Mouse (Mus musculus): ENCODE results near the gene St8sia1. TPM values are rescaled to one million over a fixed set of nuclear protein-coding genes. Genes with fewer than 3 reads are reported as not detected.

Gene St8sia1
- polyA plus RNA-seq, 1 experiment from 2014 or later, result 2.7 TPM

- ATAC-seq (replicated peaks; ENCODE audit: insufficient number of reproducible peaks, low FRiP score, low TSS enrichment, low read depth), result no peak
- H3K4me1 ChIP-seq (ENCODE audit: control insufficient read depth, insufficient read depth, low read length), result no peaks in the 10 kb centered on the region
Measured at GRCm38 (mm10) chr6:142855761-142856160, 108.5 kb downstream of the St8sia1 start.

GRCm38 (mm10) chr6:142852419-142853377 is 111.6 kb downstream of the St8sia1 start:
- no peaks in the 10 kb centered on the region for H3K27me3 ChIP-seq (ENCODE audit: control insufficient read depth, insufficient read depth, low read length)
- H3K4me3 ChIP-seq (ENCODE audit: low read depth, low read length), result no peak overlapping the region
- no peak overlapping the region for H3K27ac ChIP-seq (replicated peaks; ENCODE audit: low read depth, low read length)
- no peaks in the 10 kb centered on the region for H3K4me1 ChIP-seq (ENCODE audit: control insufficient read depth, insufficient read depth, low read length)
- H3K36me3 ChIP-seq (replicated peaks; ENCODE audit: control insufficient read depth, insufficient read depth, low read depth, low read length), result no peaks in the 10 kb centered on the region
- WGBS, result 85% methylated on average over 6 of the region's 6 CpGs
- no peak overlapping the region for H3K4me2 ChIP-seq (ENCODE audit: low read depth, low read length)
- DNase-seq (ENCODE audit: low spot score) (no peak), ATAC-seq (replicated peaks; ENCODE audit: insufficient number of reproducible peaks, low FRiP score, low TSS enrichment, low read depth) (no peak)
- no peak overlapping the region for H3K9ac ChIP-seq (replicated peaks; ENCODE audit: low read length)
- H3K9me3 ChIP-seq (replicated peaks; ENCODE audit: control insufficient read depth, low read length), result no peaks in the 10 kb centered on the region

More at GRCm38 (mm10) chr6:142855761-142856160, 108.5 kb downstream of the St8sia1 start:
- no peaks in the 10 kb centered on the region for H3K36me3 ChIP-seq (replicated peaks; ENCODE audit: control insufficient read depth, insufficient read depth, low read depth, low read length)
- H3K27me3 ChIP-seq (ENCODE audit: control insufficient read depth, insufficient read depth, low read length), result no peaks in the 10 kb centered on the region
- no peak for DNase-seq (ENCODE audit: low spot score)
- H3K9ac ChIP-seq (replicated peaks; ENCODE audit: low read length), result no peak overlapping the region
- H3K4me2 ChIP-seq (ENCODE audit: low read depth, low read length), result no peak overlapping the region
- WGBS, result 87% methylated on average over 5 of the region's 5 CpGs
- no peaks in the 10 kb centered on the region for H3K9me3 ChIP-seq (replicated peaks; ENCODE audit: control insufficient read depth, low read length)
- no peak overlapping the region for H3K4me3 ChIP-seq (ENCODE audit: low read depth, low read length)
- no peak overlapping the region for H3K27ac ChIP-seq (replicated peaks; ENCODE audit: low read depth, low read length)

- no peak for ATAC-seq (replicated peaks; ENCODE audit: insufficient number of reproducible peaks, low FRiP score, low TSS enrichment, low read depth)
- H3K4me1 ChIP-seq (ENCODE audit: control insufficient read depth, insufficient read depth, low read length), result no peaks in the 10 kb centered on the region
Measured at GRCm38 (mm10) chr6:142850436-142850835, 113.8 kb downstream of the St8sia1 start.

GRCm38 (mm10) chr6:142849326-142849725 is 114.9 kb downstream of the St8sia1 start:
- Histone ChIP-seq H3K27ac (replicated peaks; ENCODE audit: low read depth, low read length) (no peak overlapping the region), H3K9ac (replicated peaks; ENCODE audit: low read length) (no peak overlapping the region), H3K4me1 (ENCODE audit: control insufficient read depth, insufficient read depth, low read length) (no peaks in the 10 kb centered on the region), H3K4me3 (ENCODE audit: low read depth, low read length) (no peak overlapping the region), H3K9me3 (replicated peaks; ENCODE audit: control insufficient read depth, low read length) (no peaks in the 10 kb centered on the region), H3K36me3 (replicated peaks; ENCODE audit: control insufficient read depth, insufficient read depth, low read depth, low read length) (no peaks in the 10 kb centered on the region), H3K4me2 (ENCODE audit: low read depth, low read length) (no peak overlapping the region), H3K27me3 (ENCODE audit: control insufficient read depth, insufficient read depth, low read length) (no peaks in the 10 kb centered on the region)
- WGBS, result 49% methylated on average over 5 of the region's 5 CpGs
- no peak for DNase-seq (ENCODE audit: low spot score)
- ATAC-seq (replicated peaks; ENCODE audit: insufficient number of reproducible peaks, low FRiP score, low TSS enrichment, low read depth), result no peak

More at GRCm38 (mm10) chr6:142850436-142850835, 113.8 kb downstream of the St8sia1 start:
- no peak overlapping the region for H3K27ac ChIP-seq (replicated peaks; ENCODE audit: low read depth, low read length)
- H3K9ac ChIP-seq (replicated peaks; ENCODE audit: low read length), result no peak overlapping the region
- H3K9me3 ChIP-seq (replicated peaks; ENCODE audit: control insufficient read depth, low read length), result no peaks in the 10 kb centered on the region
- H3K36me3 ChIP-seq (replicated peaks; ENCODE audit: control insufficient read depth, insufficient read depth, low read depth, low read length), result no peaks in the 10 kb centered on the region
- WGBS, result 84% methylated on average over 8 of the region's 8 CpGs
- no peak overlapping the region for H3K4me3 ChIP-seq (ENCODE audit: low read depth, low read length)
- no peaks in the 10 kb centered on the region for H3K27me3 ChIP-seq (ENCODE audit: control insufficient read depth, insufficient read depth, low read length)
- DNase-seq (ENCODE audit: low spot score), result no peak
- H3K4me2 ChIP-seq (ENCODE audit: low read depth, low read length), result no peak overlapping the region

- H3K9me3 ChIP-seq (replicated peaks; ENCODE audit: control insufficient read depth, low read length), result no peaks in the 10 kb centered on the region
- 82% methylated on average over 8 of the region's 8 CpGs for WGBS
- no peak overlapping the region for H3K9ac ChIP-seq (replicated peaks; ENCODE audit: low read length)
- no peak for ATAC-seq (replicated peaks; ENCODE audit: insufficient number of reproducible peaks, low FRiP score, low TSS enrichment, low read depth)
- no peaks in the 10 kb centered on the region for H3K4me1 ChIP-seq (ENCODE audit: control insufficient read depth, insufficient read depth, low read length)
- H3K4me3 ChIP-seq (ENCODE audit: low read depth, low read length), result no peak overlapping the region
- H3K36me3 ChIP-seq (replicated peaks; ENCODE audit: control insufficient read depth, insufficient read depth, low read depth, low read length), result no peaks in the 10 kb centered on the region
- no peak overlapping the region for H3K4me2 ChIP-seq (ENCODE audit: low read depth, low read length)
- no peak overlapping the region for H3K27ac ChIP-seq (replicated peaks; ENCODE audit: low read depth, low read length)
- no peaks in the 10 kb centered on the region for H3K27me3 ChIP-seq (ENCODE audit: control insufficient read depth, insufficient read depth, low read length)
- no peak for DNase-seq (ENCODE audit: low spot score)
Measured at GRCm38 (mm10) chr6:142847914-142848674, 116.2 kb downstream of the St8sia1 start.

- no peak for DNase-seq (ENCODE audit: low spot score)
- Histone ChIP-seq H3K4me1 (ENCODE audit: control insufficient read depth, insufficient read depth, low read length) (no peaks in the 10 kb centered on the region), H3K36me3 (replicated peaks; ENCODE audit: control insufficient read depth, insufficient read depth, low read depth, low read length) (no peaks in the 10 kb centered on the region), H3K9ac (replicated peaks; ENCODE audit: low read length) (no peak overlapping the region), H3K4me2 (ENCODE audit: low read depth, low read length) (no peak overlapping the region), H3K27ac (replicated peaks; ENCODE audit: low read depth, low read length) (no peak overlapping the region), H3K4me3 (ENCODE audit: low read depth, low read length) (no peak overlapping the region), H3K27me3 (ENCODE audit: control insufficient read depth, insufficient read depth, low read length) (no peaks in the 10 kb centered on the region), H3K9me3 (replicated peaks; ENCODE audit: control insufficient read depth, low read length) (no peaks in the 10 kb centered on the region)
- no peak for ATAC-seq (replicated peaks; ENCODE audit: insufficient number of reproducible peaks, low FRiP score, low TSS enrichment, low read depth)
- 85% methylated on average over 4 of the region's 4 CpGs for WGBS
Measured at GRCm38 (mm10) chr6:142846855-142847254, 117.4 kb downstream of the St8sia1 start.

GRCm38 (mm10) chr6:142845066-142845465 is 119.2 kb downstream of the St8sia1 start:
- no peak for DNase-seq (ENCODE audit: low spot score)
- no peaks in the 10 kb centered on the region for H3K4me1 ChIP-seq (ENCODE audit: control insufficient read depth, insufficient read depth, low read length)
- H3K27me3 ChIP-seq (ENCODE audit: control insufficient read depth, insufficient read depth, low read length), result no peaks in the 10 kb centered on the region
- H3K4me2 ChIP-seq (ENCODE audit: low read depth, low read length), result no peak overlapping the region
- no peak overlapping the region for H3K4me3 ChIP-seq (ENCODE audit: low read depth, low read length)
- H3K27ac ChIP-seq (replicated peaks; ENCODE audit: low read depth, low read length), result no peak overlapping the region
- no peak overlapping the region for H3K9ac ChIP-seq (replicated peaks; ENCODE audit: low read length)
- no peaks in the 10 kb centered on the region for H3K36me3 ChIP-seq (replicated peaks; ENCODE audit: control insufficient read depth, insufficient read depth, low read depth, low read length)
- no peak for ATAC-seq (replicated peaks; ENCODE audit: insufficient number of reproducible peaks, low FRiP score, low TSS enrichment, low read depth)
- H3K9me3 ChIP-seq (replicated peaks; ENCODE audit: control insufficient read depth, low read length), result no peaks in the 10 kb centered on the region
- 81% methylated on average over 4 of the region's 4 CpGs for WGBS

- 86% methylated on average over 4 of the region's 4 CpGs for WGBS
Measured at GRCm38 (mm10) chr6:142844061-142844460, 120.2 kb downstream of the St8sia1 start.

More at GRCm38 (mm10) chr6:142844061-142844460, 120.2 kb downstream of the St8sia1 start:
- H3K4me3 ChIP-seq (ENCODE audit: low read depth, low read length), result no peak overlapping the region
- no peaks in the 10 kb centered on the region for H3K27me3 ChIP-seq (ENCODE audit: control insufficient read depth, insufficient read depth, low read length)
- H3K4me2 ChIP-seq (ENCODE audit: low read depth, low read length), result no peak overlapping the region
- H3K4me1 ChIP-seq (ENCODE audit: control insufficient read depth, insufficient read depth, low read length), result no peaks in the 10 kb centered on the region
- no peak for ATAC-seq (replicated peaks; ENCODE audit: insufficient number of reproducible peaks, low FRiP score, low TSS enrichment, low read depth)
- H3K27ac ChIP-seq (replicated peaks; ENCODE audit: low read depth, low read length), result no peak overlapping the region
- no peak for DNase-seq (ENCODE audit: low spot score)
- H3K9me3 ChIP-seq (replicated peaks; ENCODE audit: control insufficient read depth, low read length), result no peaks in the 10 kb centered on the region
- H3K36me3 ChIP-seq (replicated peaks; ENCODE audit: control insufficient read depth, insufficient read depth, low read depth, low read length), result no peaks in the 10 kb centered on the region
- H3K9ac ChIP-seq (replicated peaks; ENCODE audit: low read length), result no peak overlapping the region
